Mouse (Mus musculus): ENCODE results near the gene Rnf11. TPM values are rescaled to one million over a fixed set of nuclear protein-coding genes. Genes with fewer than 3 reads are reported as not detected.

Gene Rnf11
- polyA plus RNA-seq, 1 experiment from 2014 or later, result 104 TPM

DNA sequence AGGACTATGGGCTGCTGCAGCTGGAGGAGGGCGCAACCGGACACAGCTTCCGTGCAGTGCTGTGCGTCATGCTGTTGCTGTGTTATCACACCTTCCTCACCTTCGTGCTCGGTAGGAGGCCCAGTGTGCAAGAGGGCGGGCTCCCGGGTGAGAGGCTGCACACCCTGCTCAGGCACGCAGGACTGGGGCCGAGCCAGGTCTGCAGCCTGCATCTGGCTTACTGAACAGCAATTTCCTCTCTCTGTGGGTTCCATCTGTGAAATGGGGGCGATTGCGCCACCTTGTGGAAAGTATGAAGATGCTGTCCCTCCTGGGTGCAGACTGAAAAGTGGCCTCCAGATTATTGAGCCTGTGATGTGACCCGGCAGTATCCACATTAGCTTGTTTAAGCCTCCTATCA lies 53.7 kb downstream of the Rnf11 start:
- no peaks in the 10 kb centered on the region for H3K9me3 ChIP-seq (ENCODE audit: control insufficient read depth, low read length)
- WGBS, result 61% methylated on average over 13 of the region's 13 CpGs

DNA sequence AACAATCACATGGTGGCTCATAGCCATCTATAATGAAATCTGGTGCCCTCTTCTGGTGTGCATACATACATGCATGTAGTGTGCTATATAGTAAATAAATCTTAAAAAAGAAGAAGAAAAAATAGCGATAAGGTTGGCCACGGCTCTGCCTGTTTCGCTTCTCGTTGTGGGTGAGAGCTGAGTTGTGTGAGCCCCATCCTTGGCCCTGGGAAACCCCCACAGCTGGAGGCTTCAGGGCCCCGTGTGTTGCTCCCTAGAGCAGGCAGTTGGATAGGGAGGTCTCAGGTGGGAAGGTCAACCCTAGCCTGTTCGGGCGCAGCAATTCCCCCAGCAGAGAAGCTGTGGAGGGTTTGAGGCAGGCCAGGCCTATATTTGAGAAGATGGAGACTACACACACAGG lies 54.3 kb downstream of the Rnf11 start:
- Histone ChIP-seq H3K27me3 (ENCODE audit: control insufficient read depth, insufficient read depth, low read length) (no peaks in the 10 kb centered on the region), H3K9me3 (ENCODE audit: control insufficient read depth, low read length) (no peaks in the 10 kb centered on the region), H3K27ac (replicated peaks; ENCODE audit: low read depth, low read length) (no peak overlapping the region), H3K36me3 (ENCODE audit: control insufficient read depth, insufficient read depth, low read length) (no peaks in the 10 kb centered on the region), H3K9ac (replicated peaks; ENCODE audit: low read length) (no peak overlapping the region), H3K4me2 (ENCODE audit: low read length) (no peak overlapping the region), H3K4me3 (replicated peaks; ENCODE audit: low read depth, low read length) (no peak overlapping the region), H3K4me1 (ENCODE audit: control insufficient read depth, insufficient read depth, low read length) (no peaks in the 10 kb centered on the region)
- ATAC-seq (ENCODE audit: low FRiP score, low TSS enrichment) (no peak), DNase-seq (no peak)
- WGBS, result 93% methylated on average over 7 of the region's 7 CpGs

More for the DNA sequence above, 53.7 kb downstream of the Rnf11 start:
- Histone ChIP-seq H3K27ac (replicated peaks; ENCODE audit: low read depth, low read length) (no peak overlapping the region), H3K4me1 (ENCODE audit: control insufficient read depth, insufficient read depth, low read length) (no peaks in the 10 kb centered on the region), H3K36me3 (ENCODE audit: control insufficient read depth, insufficient read depth, low read length) (no peaks in the 10 kb centered on the region), H3K27me3 (ENCODE audit: control insufficient read depth, insufficient read depth, low read length) (no peaks in the 10 kb centered on the region), H3K4me3 (replicated peaks; ENCODE audit: low read depth, low read length) (no peak overlapping the region), H3K9ac (replicated peaks; ENCODE audit: low read length) (no peak overlapping the region), H3K4me2 (ENCODE audit: low read length) (no peak overlapping the region)
- DNase-seq (peak; percentile 63), ATAC-seq (ENCODE audit: low FRiP score, low TSS enrichment) (no peak)

DNA sequence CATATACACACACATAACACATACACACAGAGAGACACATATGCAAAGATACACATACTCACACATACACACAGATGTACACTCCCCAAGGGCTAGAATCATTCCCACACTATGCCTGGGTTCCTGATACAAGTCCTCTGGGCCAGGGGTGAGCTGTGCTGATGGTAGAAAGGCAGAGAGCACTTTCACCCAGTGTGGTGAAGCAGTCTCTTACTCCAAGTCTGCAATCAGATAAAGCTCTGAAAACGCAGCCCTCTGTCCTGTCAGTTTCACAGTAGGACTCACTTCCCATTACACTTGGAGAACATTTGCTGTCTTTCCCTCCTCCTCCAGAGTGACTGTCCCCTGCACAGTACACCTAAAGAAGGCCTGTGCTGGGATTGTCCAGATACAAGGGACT lies 57.5 kb downstream of the Rnf11 start:
- H3K9ac ChIP-seq (replicated peaks; ENCODE audit: low read length), result no peak overlapping the region
- no peaks in the 10 kb centered on the region for H3K27me3 ChIP-seq (ENCODE audit: control insufficient read depth, insufficient read depth, low read length)
- H3K36me3 ChIP-seq (ENCODE audit: control insufficient read depth, insufficient read depth, low read length), result no peaks in the 10 kb centered on the region
- H3K4me3 ChIP-seq (replicated peaks; ENCODE audit: low read depth, low read length), result no peak overlapping the region
- WGBS, result 79% methylated on average over 1 of the region's 1 CpGs
- H3K27ac ChIP-seq (replicated peaks; ENCODE audit: low read depth, low read length), result no peak overlapping the region
- no peaks in the 10 kb centered on the region for H3K9me3 ChIP-seq (ENCODE audit: control insufficient read depth, low read length)
- H3K4me2 ChIP-seq (ENCODE audit: low read length), result no peak overlapping the region
- ATAC-seq (ENCODE audit: low FRiP score, low TSS enrichment) (no peak), DNase-seq (no peak)
- H3K4me1 ChIP-seq (ENCODE audit: control insufficient read depth, insufficient read depth, low read length), result no peaks in the 10 kb centered on the region

DNA sequence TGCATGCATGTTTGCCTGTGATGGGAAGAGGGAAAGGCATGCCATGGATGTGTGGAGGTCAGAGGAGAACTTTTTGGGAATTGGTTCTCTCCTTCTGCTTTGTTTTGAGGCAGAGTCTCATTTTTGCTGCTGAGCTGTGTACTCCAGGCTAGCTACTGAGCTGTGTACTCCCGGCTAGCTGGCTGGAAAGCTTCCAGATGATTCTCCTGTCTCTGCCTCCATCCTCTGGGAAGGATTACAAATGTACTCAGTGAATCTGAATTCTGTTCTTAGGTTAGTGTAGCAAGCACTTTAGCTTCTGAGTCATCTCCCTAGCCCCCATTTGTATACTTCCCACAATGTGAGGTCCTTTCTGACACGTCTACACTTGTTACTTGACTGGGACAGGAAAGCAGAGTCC lies 61.1 kb downstream of the Rnf11 start:
- Histone ChIP-seq H3K27ac (replicated peaks; ENCODE audit: low read depth, low read length) (no peak overlapping the region), H3K9me3 (ENCODE audit: control insufficient read depth, low read length) (no peaks in the 10 kb centered on the region), H3K36me3 (ENCODE audit: control insufficient read depth, insufficient read depth, low read length) (no peaks in the 10 kb centered on the region), H3K4me3 (replicated peaks; ENCODE audit: low read depth, low read length) (no peak overlapping the region), H3K27me3 (ENCODE audit: control insufficient read depth, insufficient read depth, low read length) (no peaks in the 10 kb centered on the region), H3K4me1 (ENCODE audit: control insufficient read depth, insufficient read depth, low read length) (no peaks in the 10 kb centered on the region), H3K4me2 (ENCODE audit: low read length) (no peak overlapping the region), H3K9ac (replicated peaks; ENCODE audit: low read length) (no peak overlapping the region)
- DNase-seq (no peak), ATAC-seq (ENCODE audit: low FRiP score, low TSS enrichment) (no peak)
- 75% methylated on average over 2 of the region's 2 CpGs for WGBS

DNA sequence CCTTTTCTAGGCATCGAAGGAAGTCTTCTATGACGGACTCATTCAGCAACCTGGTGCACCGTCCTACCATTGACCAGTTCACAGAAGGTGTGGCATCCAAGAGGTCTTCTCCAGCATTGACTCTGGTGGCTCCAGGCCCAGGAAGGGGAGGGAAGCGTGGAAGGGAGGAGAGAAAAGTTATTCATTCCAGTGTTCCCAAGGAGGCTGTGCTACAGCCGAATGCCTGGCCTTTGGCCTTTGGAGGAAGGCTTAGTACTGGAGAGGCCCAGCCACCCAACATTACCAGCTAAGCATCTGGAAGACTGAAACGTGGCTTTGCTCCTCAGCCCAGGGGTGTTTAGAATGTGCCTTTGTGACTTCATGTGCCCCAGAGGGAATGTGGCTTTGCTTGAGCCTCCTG lies 62.1 kb downstream of the Rnf11 start:
- Histone ChIP-seq H3K27me3 (ENCODE audit: control insufficient read depth, insufficient read depth, low read length) (no peaks in the 10 kb centered on the region), H3K36me3 (ENCODE audit: control insufficient read depth, insufficient read depth, low read length) (no peaks in the 10 kb centered on the region), H3K27ac (replicated peaks; ENCODE audit: low read depth, low read length) (no peak overlapping the region), H3K4me1 (ENCODE audit: control insufficient read depth, insufficient read depth, low read length) (no peaks in the 10 kb centered on the region), H3K9me3 (ENCODE audit: control insufficient read depth, low read length) (no peaks in the 10 kb centered on the region), H3K9ac (replicated peaks; ENCODE audit: low read length) (no peak overlapping the region), H3K4me2 (ENCODE audit: low read length) (no peak overlapping the region), H3K4me3 (replicated peaks; ENCODE audit: low read depth, low read length) (no peak overlapping the region)
- 71% methylated on average over 6 of the region's 6 CpGs for WGBS
- DNase-seq, result no peak
- ATAC-seq (ENCODE audit: low FRiP score, low TSS enrichment), result no peak

DNA sequence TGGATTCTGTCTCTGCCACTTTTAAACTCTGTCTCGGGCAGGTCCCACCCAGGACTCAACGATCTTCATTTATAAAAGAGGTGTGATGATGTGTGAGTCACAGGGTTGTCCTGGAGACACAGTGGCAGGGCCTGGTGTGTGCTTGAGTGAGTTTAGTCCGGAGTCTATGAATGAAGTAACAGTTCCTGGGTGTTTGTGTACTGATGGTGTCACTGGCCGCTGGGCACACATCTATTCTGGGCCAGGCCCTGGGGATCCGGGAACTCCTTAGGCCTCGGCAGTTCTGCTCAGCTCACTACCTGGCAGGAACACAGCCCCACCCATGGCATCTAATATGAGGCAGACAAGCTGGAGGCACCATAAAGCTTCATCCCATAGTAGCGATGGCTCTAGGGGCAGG lies 62.9 kb downstream of the Rnf11 start:
- Histone ChIP-seq H3K36me3 (ENCODE audit: control insufficient read depth, insufficient read depth, low read length) (no peaks in the 10 kb centered on the region), H3K9ac (replicated peaks; ENCODE audit: low read length) (no peak overlapping the region), H3K4me3 (replicated peaks; ENCODE audit: low read depth, low read length) (no peak overlapping the region), H3K4me2 (ENCODE audit: low read length) (no peak overlapping the region), H3K27ac (replicated peaks; ENCODE audit: low read depth, low read length) (no peak overlapping the region), H3K4me1 (ENCODE audit: control insufficient read depth, insufficient read depth, low read length) (no peaks in the 10 kb centered on the region), H3K27me3 (ENCODE audit: control insufficient read depth, insufficient read depth, low read length) (no peaks in the 10 kb centered on the region), H3K9me3 (ENCODE audit: control insufficient read depth, low read length) (no peaks in the 10 kb centered on the region)
- WGBS, result 90% methylated on average over 7 of the region's 7 CpGs
- ATAC-seq (ENCODE audit: low FRiP score, low TSS enrichment) (no peak), DNase-seq (no peak)

DNA sequence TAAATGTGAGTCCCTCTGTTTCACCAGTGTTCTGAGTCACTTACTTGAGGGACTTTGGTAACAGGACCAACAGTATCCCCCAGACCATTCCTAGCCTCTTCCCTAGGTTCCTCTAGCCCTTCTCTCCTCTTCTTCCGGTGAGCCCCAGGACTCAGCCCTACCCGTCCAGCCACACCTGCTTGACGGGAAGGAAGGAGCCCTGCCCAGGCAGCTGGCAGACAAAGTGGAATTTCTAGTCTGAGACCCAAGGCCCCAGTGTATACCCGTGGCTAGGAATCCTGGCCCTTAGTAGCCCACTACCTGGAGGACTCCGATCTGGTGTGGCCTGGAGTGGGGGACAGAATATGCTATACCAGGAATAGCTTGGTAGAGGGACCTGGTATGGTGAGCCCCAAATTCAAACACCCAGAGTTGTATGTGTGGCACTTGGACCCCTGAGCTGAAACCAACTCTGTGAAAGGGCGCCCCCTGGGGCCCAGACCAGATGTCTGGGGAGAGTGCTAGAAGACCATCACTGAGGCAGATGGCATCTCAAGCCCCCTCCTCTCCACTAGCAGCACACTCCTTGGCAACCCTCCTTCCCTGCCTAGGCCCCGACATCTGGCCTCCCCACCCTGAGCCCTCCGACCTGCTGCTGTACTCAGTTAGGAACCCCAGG lies 64.3 kb downstream of the Rnf11 start:
- 0 out of 2 replicates have a peak, but pooled peaks have one; percentile 11 for ATAC-seq (ENCODE audit: low FRiP score, low TSS enrichment)
- no peak overlapping the region for H3K4me2 ChIP-seq (ENCODE audit: low read length)

DNA sequence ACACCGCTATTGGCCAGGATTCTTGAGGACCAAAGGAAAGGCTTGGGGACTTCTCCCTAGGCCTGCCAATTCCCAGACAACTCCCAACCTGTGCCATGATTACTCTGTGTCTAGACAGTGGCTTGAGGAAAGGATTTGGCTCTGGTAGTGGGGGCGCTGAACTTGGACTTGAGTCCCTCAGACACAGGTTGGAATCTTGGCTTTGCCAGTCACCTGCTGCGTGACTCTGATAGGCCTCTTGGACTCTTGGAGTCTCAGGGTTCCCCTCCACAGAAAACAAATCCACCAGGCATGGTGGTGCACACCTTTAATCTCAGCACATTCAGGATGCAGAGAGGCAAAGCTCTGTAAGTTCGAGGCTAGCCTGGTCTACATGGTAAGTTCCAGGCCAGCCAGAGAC lies 65.0 kb downstream of the Rnf11 start:
- Histone ChIP-seq H3K4me3 (replicated peaks; ENCODE audit: low read depth, low read length) (no peak overlapping the region), H3K9me3 (ENCODE audit: control insufficient read depth, low read length) (no peaks in the 10 kb centered on the region), H3K27me3 (ENCODE audit: control insufficient read depth, insufficient read depth, low read length) (no peaks in the 10 kb centered on the region), H3K36me3 (ENCODE audit: control insufficient read depth, insufficient read depth, low read length) (no peaks in the 10 kb centered on the region), H3K9ac (replicated peaks; ENCODE audit: low read length) (no peak overlapping the region), H3K4me1 (ENCODE audit: control insufficient read depth, insufficient read depth, low read length) (no peaks in the 10 kb centered on the region), H3K27ac (replicated peaks; ENCODE audit: low read depth, low read length) (no peak overlapping the region), H3K4me2 (ENCODE audit: low read length) (no peak overlapping the region)
- ATAC-seq (ENCODE audit: low FRiP score, low TSS enrichment), result no peak
- 84% methylated on average over 4 of the region's 4 CpGs for WGBS
- DNase-seq, result no peak

More for the DNA sequence above, 64.3 kb downstream of the Rnf11 start:
- Histone ChIP-seq H3K27me3 (ENCODE audit: control insufficient read depth, insufficient read depth, low read length) (no peaks in the 10 kb centered on the region), H3K4me1 (ENCODE audit: control insufficient read depth, insufficient read depth, low read length) (no peaks in the 10 kb centered on the region), H3K9ac (replicated peaks; ENCODE audit: low read length) (no peak overlapping the region), H3K27ac (replicated peaks; ENCODE audit: low read depth, low read length) (no peak overlapping the region), H3K9me3 (ENCODE audit: control insufficient read depth, low read length) (no peaks in the 10 kb centered on the region), H3K36me3 (ENCODE audit: control insufficient read depth, insufficient read depth, low read length) (no peaks in the 10 kb centered on the region), H3K4me3 (replicated peaks; ENCODE audit: low read depth, low read length) (no peak overlapping the region)
- 73% methylated on average over 8 of the region's 8 CpGs for WGBS
- no peak for DNase-seq

DNA sequence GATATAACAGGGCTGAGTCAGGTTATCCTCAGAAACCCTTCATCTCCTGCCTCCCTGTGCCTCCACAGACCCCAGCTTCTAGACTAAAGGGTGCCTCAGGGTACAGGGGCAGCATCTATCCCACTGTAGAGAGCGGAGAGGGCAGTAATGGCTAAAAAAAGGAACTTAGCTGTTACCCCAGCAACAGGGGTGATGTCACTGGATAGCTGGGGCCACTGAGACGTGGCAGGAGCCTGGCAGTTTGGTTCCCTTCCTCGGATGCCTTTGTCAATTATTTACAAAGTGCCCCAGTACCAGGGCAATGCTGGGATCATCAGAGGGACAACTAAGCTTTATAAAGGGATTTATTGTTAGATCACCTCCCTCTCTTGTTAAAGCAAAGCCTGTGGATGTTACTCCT lies 65.5 kb downstream of the Rnf11 start:
- Histone ChIP-seq H3K27ac (replicated peaks; ENCODE audit: low read depth, low read length) (no peak overlapping the region), H3K4me1 (ENCODE audit: control insufficient read depth, insufficient read depth, low read length) (no peaks in the 10 kb centered on the region), H3K9ac (replicated peaks; ENCODE audit: low read length) (no peak overlapping the region), H3K36me3 (ENCODE audit: control insufficient read depth, insufficient read depth, low read length) (no peaks in the 10 kb centered on the region), H3K4me3 (replicated peaks; ENCODE audit: low read depth, low read length) (no peak overlapping the region), H3K9me3 (ENCODE audit: control insufficient read depth, low read length) (no peaks in the 10 kb centered on the region), H3K4me2 (ENCODE audit: low read length) (no peak overlapping the region), H3K27me3 (ENCODE audit: control insufficient read depth, insufficient read depth, low read length) (no peaks in the 10 kb centered on the region)
- DNase-seq, result no peak
- ATAC-seq (ENCODE audit: low FRiP score, low TSS enrichment), result no peak
- WGBS, result 11% methylated on average over 3 of the region's 3 CpGs
